Mouse (Mus musculus) erythroblast, adult 5-6 weeks (primary cell): ENCODE measurements around the gene Trim34a. TPM values are rescaled to one million over a fixed set of nuclear protein-coding genes. Genes with fewer than 3 reads are reported as not detected.
"Not testable (repeated sequence)": the region's sequence is repeated elsewhere in the genome, so short reads cannot be mapped to it uniquely, and the experiment has no call there.

ENCODE experiments used
- ATAC-seq: replicated peaks from 2 replicates; pipeline ENCODE4 v1.8.0; 2016; ENCODE audit warnings: moderate number of reproducible peaks, mild to moderate bottlenecking, moderate TSS enrichment, inconsistent platforms; ENCODE audit not compliant: poor library complexity, low FRiP score, severe bottlenecking
- total RNA-seq, 2 experiments: library from RNA; stranded (forward) in 1 of 2; stranded (reverse) in 1 of 2; fragments of 150-400 nt in 1 of 2; fragments of 200-764, 138-1000 nt in 1 of 2; gene quantifications; 2 replicates each; pipeline versions ENCODE4 v1.2.3 to v1.2.4; 2015 to 2017; ENCODE audit warnings: low replicate concordance in 2 of 2

The Trim34a gene
- total RNA-seq (2015; ENCODE audit: low replicate concordance) (19.8 and 23.4 TPM in 2 replicates), total RNA-seq (2017; ENCODE audit: low replicate concordance) (21.4 and 27.9 TPM in 2 replicates)

DNA sequence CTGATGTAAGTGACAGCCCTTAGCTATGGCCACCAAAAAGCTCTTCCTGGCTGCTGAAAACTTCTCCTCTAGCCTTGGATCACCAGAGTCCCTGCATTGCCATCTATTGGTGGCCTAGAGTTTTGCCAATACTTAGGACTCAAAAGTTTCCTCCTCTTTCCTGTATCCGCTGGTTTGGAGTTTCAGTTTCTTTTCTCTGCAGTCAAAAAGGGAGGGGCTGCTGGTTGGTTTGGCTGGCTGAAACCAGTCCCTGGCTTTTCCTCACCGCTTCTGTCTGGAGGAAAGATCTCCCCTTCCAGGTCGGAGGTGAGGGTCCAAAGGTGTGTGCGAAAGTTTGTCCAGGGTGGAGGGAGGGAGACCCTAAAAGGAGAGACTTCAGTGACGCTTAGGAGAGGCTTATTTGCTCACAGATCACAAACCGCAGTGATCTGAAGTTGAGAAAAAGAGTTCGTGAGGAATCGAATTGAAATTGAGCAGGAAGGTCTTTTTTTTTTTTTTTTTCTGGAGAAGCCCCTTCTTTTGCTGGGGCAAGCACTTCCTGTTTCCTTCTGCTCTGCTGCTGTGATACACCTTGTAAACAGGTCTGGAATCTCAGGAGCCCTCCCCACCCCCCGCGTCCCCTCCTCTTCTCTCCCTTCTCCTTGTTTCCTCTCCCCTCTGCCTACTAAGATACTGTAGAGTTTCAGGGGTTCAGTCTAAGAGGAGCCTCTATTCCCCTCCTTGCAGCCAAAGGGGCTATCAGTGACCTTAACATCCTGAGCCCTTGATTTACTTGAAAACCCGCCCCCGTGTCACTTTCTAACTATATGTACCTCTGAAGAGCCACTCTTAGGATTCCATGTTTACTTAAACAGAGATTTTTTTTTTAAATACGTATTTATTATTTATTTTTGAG is at the start of gene Trim34a:
TSS of gene Trim34a (plus strand) at position 171 of the 895 bp plus-strand sequence.
- peak; percentile 97 for ATAC-seq

DNA sequence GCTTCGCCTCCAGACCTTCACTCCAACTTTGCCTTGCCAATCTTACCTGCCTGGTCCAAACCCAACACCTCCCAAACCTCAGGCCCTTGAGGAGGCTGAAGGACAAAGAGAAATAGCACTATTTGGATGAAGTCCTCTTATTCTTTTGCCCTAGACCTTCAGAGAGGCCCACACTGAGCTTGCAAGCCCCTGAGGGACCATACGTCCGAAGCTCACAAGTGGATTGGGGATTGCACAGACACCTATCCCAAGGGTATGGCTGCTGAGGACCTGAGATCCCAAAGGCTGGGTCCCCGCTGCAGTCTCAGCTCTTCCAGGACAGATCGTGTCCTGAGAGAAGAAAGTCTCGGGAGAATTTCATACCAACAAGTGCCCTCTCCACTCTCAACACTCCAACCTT is 48.4 kb upstream of the Trim34a start, which contains the start of gene Olfr649:
TSS of gene Olfr649 (minus strand) at position 101 of the 400 bp plus-strand sequence.
- ATAC-seq = no peak

DNA sequence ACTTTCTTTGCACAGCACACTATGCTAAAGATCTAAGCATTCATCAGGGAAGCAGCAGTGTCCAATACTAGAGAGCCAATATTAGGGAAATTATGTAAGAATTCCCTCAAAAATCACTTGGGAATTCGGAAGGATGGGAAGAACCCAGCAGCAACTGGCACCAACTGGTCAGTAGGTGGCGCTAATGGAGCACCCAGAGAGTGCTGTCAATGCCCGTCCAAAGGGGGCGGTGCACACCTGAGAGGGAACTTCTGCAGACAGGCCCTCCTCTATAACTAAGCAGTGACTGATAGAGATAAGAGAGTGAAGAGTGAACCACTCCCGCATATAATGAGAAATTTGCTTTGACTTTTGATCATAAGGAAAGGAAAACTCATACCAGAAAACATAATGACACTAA is 44.4 kb upstream of the Trim34a start:
- ATAC-seq = peak; percentile 85

DNA sequence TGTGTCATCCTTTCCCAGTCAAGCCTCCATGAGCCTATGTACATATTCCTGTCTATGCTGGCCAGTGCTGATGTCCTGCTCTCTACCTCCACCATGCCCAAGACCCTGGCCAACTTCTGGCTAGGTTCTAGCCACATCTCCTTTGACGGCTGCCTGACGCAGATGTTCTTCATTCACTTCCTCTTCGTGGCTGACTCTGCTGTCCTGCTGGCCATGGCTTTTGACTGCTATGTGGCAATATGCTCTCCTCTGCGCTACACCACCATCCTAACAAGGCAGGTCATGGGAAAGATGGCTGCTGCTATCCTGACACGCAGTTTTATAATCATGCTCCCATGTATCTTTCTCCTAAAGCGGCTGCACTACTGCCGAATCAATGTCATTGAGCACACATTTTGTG is 38.1 kb upstream of the Trim34a start:
- no peak for ATAC-seq

DNA sequence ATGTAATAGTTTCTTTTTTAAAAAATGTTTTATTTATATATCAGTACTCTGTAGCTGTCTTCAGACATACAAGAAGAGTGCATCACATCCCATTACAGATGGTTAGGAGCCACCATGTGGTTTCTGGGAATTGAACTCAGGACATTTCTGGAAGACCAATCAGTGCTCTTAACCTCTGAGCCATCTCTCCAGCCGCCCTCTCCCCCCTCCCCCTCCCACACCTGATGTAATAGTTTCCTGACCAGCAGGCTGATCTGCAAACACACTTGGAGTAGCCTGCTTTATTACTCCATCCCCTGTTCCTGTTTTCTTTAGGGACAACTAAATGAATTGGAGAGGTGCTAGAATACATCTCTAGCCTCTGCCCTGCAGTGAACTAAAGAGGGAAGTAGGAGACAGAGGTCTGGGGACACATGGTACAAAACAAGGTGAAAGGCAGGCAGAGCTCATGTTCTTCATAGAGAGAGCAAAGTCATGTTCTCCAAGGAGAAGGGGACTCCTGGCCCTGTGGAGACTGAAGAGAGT is 28.2 kb upstream of the Trim34a start:
- no peak for ATAC-seq

DNA sequence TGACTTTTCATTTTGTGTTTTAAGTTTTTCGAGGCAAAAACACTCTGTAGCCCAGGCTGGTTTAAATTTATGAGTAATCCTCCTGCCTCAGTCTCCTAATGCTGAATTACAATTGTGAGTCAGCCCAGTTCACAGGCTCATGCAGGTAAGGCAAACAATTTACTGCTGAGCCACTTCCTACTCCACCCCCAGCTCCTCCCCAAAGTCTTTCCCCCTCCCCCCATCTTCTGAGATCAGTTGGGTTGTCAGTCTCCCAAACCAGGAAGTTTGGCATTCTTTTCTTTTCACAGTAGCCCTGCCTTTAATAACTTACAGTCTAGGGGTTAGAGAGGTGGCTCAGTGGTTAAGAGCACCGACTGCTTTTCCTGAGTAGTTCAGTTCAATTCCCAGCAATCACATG is 26.4 kb upstream of the Trim34a start:
- ATAC-seq = no peak

DNA sequence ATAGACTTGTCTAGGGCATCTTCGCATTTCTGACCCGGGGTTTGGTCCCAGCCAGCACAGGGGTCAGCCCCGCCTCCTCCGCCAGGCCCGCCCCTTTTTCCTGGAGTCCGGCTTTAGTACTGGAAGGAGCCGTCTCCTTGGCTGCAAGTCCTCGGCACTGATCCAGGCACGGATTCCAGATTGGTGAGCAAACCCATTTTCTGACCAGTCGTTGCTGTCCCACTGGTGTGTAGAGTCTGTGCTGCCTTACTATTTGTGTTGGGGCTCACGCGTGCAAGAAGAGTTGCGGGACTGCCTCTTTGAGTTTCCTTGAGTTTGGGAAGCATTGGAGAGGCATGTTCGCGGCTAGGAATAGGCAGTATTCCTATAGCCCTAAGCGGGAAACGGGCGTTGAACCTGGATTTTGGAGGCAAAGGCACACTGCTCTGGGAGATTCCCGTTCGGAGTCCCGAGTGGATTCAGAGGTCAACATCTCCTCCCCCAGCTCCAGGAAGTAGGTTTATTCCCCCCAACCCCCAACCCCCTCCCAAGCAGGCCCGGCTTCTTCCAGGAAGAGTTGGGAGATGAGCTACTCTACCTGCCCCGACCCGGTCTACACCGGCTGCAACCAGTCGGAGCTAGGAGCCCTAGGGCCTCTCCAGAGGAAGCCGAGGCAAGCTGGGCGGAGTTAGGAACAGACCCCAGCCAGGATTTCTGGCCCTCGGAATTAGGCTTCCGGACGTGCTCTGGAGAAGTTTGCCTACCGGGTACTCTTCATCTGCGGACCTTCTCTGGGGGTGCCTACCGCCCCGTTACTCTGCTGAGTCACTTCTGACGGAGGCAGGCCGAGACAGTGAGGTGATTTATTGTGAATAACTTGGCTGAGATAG is 25.3 kb upstream of the Trim34a start, which contains the start of gene Trim6:
TSS of gene Trim6 (plus strand) at position 93 of the 869 bp plus-strand sequence.
- no peak for ATAC-seq

DNA sequence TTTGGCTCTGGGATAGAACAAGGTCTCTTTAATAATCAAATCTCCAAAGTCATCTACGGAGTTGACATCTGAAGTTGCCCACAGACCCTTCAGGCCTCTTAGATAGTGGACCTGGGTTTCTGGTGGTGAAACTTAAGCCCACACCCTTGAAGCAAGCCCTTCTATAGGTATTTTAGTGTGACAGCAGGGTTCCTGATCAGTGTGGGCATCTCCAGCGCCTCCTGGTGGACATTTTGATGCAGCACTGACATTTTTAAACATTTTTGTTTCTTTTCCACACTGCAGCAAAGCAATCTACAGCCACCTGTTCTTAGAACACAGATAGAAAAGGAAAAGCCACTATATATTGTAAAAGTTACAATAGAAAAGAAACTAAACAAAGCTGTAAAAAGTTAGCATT is 13.1 kb upstream of the Trim34a start:
- ATAC-seq = 0 out of 2 replicates have a peak, but pooled peaks have one; percentile 74

DNA sequence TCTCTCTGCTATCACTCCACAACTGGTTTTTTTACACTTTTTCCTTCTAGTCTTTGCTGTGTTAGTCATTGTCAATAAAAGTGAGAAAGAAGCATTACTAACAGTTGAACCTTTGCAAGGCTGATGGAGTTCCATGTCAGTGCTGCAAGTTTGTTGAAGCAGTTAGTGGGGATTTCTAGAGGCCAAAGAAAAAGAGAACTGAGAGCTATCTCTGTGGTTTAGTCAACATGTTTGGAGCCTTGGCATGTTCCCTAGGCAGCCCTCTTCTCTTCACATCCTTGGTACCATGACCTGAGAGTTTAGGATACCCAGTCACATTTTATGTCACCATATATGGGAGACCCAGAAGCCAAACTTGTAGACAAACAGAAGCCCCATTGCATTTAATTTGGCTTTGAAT is 3.4 kb upstream of the Trim34a start:
- ATAC-seq = no peak

DNA sequence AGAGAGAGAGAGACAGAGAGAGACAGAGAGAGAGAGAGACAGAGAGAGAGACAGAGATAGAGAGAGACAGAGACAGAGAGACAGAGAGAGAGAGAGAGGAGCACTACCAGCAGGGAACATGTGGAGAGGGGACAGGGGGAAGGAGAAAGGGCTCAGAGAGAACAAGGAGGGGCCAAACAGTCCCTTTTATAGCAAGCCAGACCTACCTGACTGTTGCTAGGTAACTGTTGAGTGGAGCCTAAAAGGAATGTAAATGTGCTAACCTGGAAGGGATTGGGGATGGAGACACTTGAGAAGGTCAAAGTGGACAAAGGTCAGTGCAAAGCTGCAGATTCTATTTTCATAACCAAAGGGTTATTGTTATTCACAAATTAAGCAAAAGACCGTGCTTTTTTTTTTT is 641 bp upstream of the Trim34a start:
- no peak for ATAC-seq

DNA sequence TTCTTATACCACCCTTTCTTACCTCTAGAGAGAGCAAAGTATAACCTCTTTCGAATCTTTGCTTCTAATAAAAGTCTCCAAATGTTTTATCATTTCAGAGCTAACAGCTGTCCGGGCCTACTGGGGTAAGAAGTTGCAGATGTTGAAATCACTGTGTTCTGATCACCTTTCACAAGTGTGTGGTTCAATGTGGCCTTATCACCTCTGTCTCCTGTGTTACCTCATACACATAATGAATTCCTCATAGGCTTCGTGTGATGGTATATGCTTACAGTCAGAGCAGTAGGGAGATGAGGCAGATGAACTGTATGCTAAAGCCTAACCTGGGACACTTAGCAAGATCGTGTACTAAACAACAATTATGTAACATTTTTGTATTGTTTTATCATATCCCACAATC is 16.1 kb downstream of the Trim34a start:
- ATAC-seq = not testable (repeated sequence)

DNA sequence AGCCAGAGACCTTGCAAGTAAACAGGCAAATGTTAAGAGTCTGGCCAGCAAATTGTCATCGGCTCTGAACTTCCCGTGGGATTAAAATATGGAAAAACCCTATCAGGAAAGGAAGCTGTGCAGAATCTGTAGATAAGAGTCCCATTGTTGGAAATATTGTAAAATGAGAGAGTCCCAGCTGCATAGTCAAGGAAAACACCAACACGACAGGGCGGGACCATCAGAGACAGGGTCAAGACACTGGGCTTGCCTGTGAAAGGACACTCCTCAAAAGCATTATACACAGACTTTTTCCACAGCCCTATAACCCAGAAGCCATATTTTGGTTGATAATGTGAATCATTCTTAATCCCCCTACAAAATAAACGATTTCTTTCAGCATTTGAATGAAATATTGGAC is 21.1 kb downstream of the Trim34a start:
- not testable (repeated sequence) for ATAC-seq

DNA sequence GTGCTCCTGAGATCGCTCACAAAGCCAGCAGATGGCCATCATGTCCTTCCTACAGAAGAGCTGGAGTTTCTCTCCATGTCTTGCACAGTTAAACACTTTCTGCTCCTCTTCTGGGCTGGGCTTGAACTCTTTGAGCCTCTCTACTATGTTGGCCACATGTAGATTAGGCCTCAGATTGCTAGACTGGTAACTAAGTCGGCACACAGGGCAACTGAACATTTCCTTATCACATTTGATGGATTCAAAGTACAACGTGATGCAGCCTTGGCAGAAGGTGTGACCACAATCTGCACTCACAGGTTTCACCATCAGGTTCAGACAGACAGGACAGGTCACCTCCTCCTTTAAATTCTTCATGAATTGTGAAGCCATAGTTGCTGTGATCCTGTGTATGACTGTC is 35.1 kb downstream of the Trim34a start:
- not testable (repeated sequence) for ATAC-seq

DNA sequence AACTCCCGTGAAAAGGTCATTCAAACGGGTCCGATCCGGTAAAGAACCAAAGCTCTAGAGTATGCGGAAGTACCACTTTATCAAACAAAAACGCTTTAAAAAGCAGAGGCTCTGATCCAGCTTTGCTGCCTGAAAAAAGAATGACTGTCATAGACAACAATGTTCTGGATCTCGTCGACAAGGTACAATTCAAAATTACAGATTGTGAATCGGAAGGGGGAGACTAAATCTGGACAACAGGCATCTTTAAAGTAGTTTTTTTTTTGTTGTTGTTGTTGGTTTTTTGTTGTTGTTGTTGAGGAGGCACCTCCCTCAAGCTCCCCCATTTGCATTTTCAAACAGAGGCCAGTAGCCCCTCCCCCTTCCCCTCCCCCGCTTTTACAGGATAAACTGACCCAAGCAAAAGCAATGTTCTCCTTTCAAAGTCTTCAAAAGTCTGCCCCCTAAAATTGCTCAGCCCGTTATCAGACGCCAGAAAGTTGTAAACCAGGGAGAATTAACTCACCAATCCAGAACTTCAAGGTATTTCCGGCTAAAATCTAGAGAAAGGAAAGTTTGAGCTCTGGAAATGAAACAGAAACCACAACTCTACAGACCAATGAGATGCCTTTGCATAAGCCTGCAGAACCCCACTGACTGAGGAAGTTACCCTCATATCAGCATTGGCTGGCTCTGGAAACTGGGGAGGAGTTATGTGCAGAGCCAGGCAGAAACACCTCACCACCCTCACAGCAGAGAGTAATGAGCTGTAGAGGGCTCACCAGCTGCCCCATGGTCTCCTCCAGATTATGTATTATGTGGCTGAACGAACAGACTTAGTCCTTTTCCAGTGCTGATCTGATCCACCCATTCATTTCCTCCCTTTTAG is 43.6 kb downstream of the Trim34a start, which contains the start of gene Trim5:
TSS of gene Trim5 (minus strand) at position 519 of the 868 bp plus-strand sequence.
- ATAC-seq = peak; percentile 100

DNA sequence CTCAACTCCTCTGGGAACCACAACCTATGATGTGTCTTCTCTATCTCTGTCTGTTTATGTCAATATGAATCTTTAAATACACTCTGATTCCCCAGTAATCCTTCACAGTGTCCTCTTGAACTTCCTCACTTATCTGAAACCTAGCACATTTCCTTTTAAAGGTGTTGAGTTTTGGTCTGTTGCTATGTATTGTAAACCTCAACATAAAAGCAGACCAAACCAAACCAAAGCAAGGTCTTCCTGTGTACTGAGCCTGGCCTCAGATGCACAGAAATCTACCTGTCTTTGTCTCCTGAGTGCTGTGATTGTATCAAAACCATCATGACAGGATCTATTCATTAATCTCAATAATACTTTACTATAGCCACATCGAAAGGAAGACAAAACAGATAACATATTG is 46.4 kb downstream of the Trim34a start:
- no peak for ATAC-seq

DNA sequence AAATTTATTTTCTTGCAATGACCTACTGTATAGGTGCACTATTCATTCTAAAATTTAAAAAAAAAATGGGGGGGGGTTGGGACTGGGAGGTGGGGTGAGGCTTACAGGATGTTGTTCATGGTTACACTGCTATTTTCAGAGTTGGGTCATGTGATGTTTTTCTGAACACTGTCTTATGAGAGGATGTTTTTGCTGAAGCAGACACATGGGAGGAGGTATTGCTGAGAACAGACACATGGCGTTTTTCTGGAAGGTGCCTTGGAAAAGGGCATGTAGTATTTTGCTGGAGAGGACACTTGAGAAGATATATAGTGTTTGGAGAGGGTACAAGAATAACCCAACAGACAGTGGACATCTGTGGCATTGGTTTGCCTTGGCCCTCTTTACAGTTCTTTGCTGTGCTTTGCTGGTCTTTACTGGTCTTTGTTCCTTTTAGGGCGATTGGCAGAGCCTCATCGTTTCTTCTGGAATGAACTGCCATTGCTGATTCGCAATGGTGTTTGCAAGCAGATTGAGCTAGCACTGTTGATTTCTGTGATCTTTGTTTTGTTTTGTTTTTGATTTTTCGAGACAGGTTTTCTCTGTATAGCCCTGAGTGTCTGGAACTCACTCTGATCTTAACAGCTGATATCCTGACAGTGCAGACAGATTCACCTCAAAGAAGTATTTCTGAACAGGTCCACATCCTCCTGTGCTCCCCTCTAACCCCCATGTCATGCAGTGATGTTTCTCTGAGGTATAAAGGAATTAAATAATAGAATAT is 47.6 kb downstream of the Trim34a start:
- ATAC-seq = no peak
